Mouse (Mus musculus): Measurements from ENCODE around the gene Ptprg.

- TF ChIP-seq EP300 (IDR thresholded peaks at IDR 0.05; ENCODE audit: low read depth) (no peak), CTCF (IDR thresholded peaks at IDR 0.05; ENCODE audit: low read depth) (no peak)
Observed at GRCm38 (mm10) chr14:11883995-11884394, 330.7 kb downstream of the Ptprg start.
